Mouse (Mus musculus): Measurements from ENCODE around the gene Pilrb2. TPM values are rescaled to one million over a fixed set of nuclear protein-coding genes. Genes with fewer than 3 reads are reported as not detected.
"Not testable (repeated sequence)": the region's sequence is repeated elsewhere in the genome, so short reads cannot be mapped to it uniquely, and the experiment has no call there.

Pilrb2 gene
- not detected in 2 replicates for total RNA-seq (2012; rRNA removed)
- total RNA-seq (2014; rRNA removed) = not detected in 2 replicates
- not detected in 2 replicates for polyA plus RNA-seq (2012; ENCODE audit: insufficient read length, low read depth)

GRCm38 (mm10) chr5:137871644-137872380 is at the start of gene Pilrb2:
Pilrb2 (minus strand) TSS chr5:137871815.
- H3K9ac ChIP-seq (ENCODE audit: insufficient read depth, low read depth); in situ Hi-C loops (cut with MboI; ENCODE audit: low pct_ligation_motif_present, low pct_unique_long_range_greater_than_20kb, low sequenced_read_pairs); H3K79me2 ChIP-seq (replicated peaks; ENCODE audit: control insufficient read depth, extremely low read depth, insufficient read depth, poor library complexity, severe bottlenecking); H3K9me3 ChIP-seq (replicated peaks; ENCODE audit: low read length); H3K36me3 ChIP-seq (replicated peaks in 1 of 2; ENCODE audit: control insufficient read depth in 1 of 2, insufficient read depth in 1 of 2, low read length in 1 of 2); dilution Hi-C loops (cut with MboI; ENCODE audit: extremely low pct_ligation_motif_present, extremely low pct_unique_long_range_greater_than_20kb, low sequenced_read_pairs); H3K4me3 ChIP-seq (replicated peaks in 1 of 3; ENCODE audit: low read depth in 2 of 3, low read length in 2 of 3, poor library complexity in 1 of 3); H3K4me1 ChIP-seq (ENCODE audit: control insufficient read depth in 1 of 2, insufficient read depth in 2 of 2); H3K4me2 ChIP-seq (ENCODE audit: insufficient read depth, low read depth, poor library complexity, severe bottlenecking); H3K27me3 ChIP-seq (replicated peaks); DNase-seq (ENCODE audit: extremely low read depth); H3K27ac ChIP-seq (ENCODE audit: insufficient read depth, low read depth): not testable (repeated sequence)

GRCm38 (mm10) chr5:137915550-137915949 is 43.9 kb upstream of the Pilrb2 start:
- peaks cover 2 to 14% of the 10 kb centered on the region in 2 experiments; a peak in 2 of 4 replicates for H3K4me1 ChIP-seq (ENCODE audit: control insufficient read depth in 1 of 2, insufficient read depth in 2 of 2)
- no peak overlapping the region for H3K27ac ChIP-seq (ENCODE audit: insufficient read depth, low read depth)
- dilution Hi-C loops (cut with MboI; ENCODE audit: extremely low pct_ligation_motif_present, extremely low pct_unique_long_range_greater_than_20kb, low sequenced_read_pairs) = no loop called here
- no peaks in the 10 kb centered on the region for H3K79me2 ChIP-seq (replicated peaks; ENCODE audit: control insufficient read depth, extremely low read depth, insufficient read depth, poor library complexity, severe bottlenecking)
- H3K4me2 ChIP-seq (ENCODE audit: insufficient read depth, low read depth, poor library complexity, severe bottlenecking) = no peak overlapping the region
- no peaks in the 10 kb centered on the region for H3K36me3 ChIP-seq (replicated peaks in 1 of 2; ENCODE audit: control insufficient read depth in 1 of 2, insufficient read depth in 1 of 2, low read length in 1 of 2)
- in situ Hi-C loops (cut with MboI; ENCODE audit: low pct_ligation_motif_present, low pct_unique_long_range_greater_than_20kb, low sequenced_read_pairs) = no loop called here
- H3K9ac ChIP-seq (ENCODE audit: insufficient read depth, low read depth) = no peak overlapping the region
- TF ChIP-seq UBTF (IDR thresholded peaks at IDR 0.05; ENCODE audit: low read depth, low read length) (no peak), ZKSCAN1 (IDR thresholded peaks at IDR 0.05; ENCODE audit: borderline replicate concordance, low read depth, low read length) (no peak), SIN3A (IDR thresholded peaks at IDR 0.05; ENCODE audit: low read length) (no peak), USF2 (conservative IDR thresholded peaks at IDR 0.05; ENCODE audit: low read depth, low read length) (no peak), TBP (conservative IDR thresholded peaks at IDR 0.05; ENCODE audit: low read depth, low read length) (no peak), TCF12 (IDR thresholded peaks at IDR 0.05; ENCODE audit: low read depth, low read length) (no peak), SMC3 (IDR thresholded peaks at IDR 0.05; ENCODE audit: low read depth, low read length) (no peak), JUN (IDR thresholded peaks at IDR 0.05; ENCODE audit: insufficient read depth, low read depth, low read length) (no peak), ETS1 (conservative IDR thresholded peaks at IDR 0.05; ENCODE audit: low read depth, low read length) (no peak), ZNF384 (IDR thresholded peaks at IDR 0.05; ENCODE audit: low read depth, low read length) (no peak), MYC (IDR thresholded peaks at IDR 0.05; ENCODE audit: low read depth, low read length) (no peak), HCFC1 (IDR thresholded peaks at IDR 0.05; ENCODE audit: low read depth, low read length) (no peak), CTCF (conservative IDR thresholded peaks at IDR 0.05 in 1 of 2, IDR thresholded peaks at IDR 0.05 in 1 of 2; ENCODE audit: low read depth in 2 of 2, low read length in 2 of 2) (no peak)
- no peak for DNase-seq (ENCODE audit: extremely low read depth)
- no peaks in the 10 kb centered on the region for H3K27me3 ChIP-seq (replicated peaks)
- no peak overlapping the region for H3K4me3 ChIP-seq (replicated peaks in 1 of 3; ENCODE audit: low read depth in 2 of 3, low read length in 2 of 3, poor library complexity in 1 of 3)
- no peaks in the 10 kb centered on the region for H3K9me3 ChIP-seq (replicated peaks; ENCODE audit: low read length)

Data from CH12.LX (cell line).